Comparison of ENCODE assay signal across 31 mouse cellular contexts in genomic region chr10:86132420-86132956, GRCm38 (mm10).
DNase-seq lines count a peak whose midpoint lies in the region; ATAC-seq and TF ChIP-seq lines count a peak whose summit lies in the region.
"Had no signal": no experiment of that assay in that cellular context is flagged by ENCODE, and none has a peak within 500 bp of the region (broad histone marks: within the 10 kb centered on the region; RNA-seq: fewer than 3 reads in every experiment).

No protein-coding gene starts in this region.

- DNase-seq in adrenal gland, adult 2 months = peak; percentile 21
- DNase-seq in adrenal gland, postnatal 25 days = no peak
- DNase-seq in heart, adult 11 months = peak; percentile 54
- no peak for DNase-seq in heart, adult 18-20 months
- peak; percentile 5 for DNase-seq in kidney, postnatal 10 days
- no peak for DNase-seq in kidney, adult 9 months
- DNase-seq: adrenal gland, adult 8-10 months; cerebellum, adult 11 months; cerebellum, adult 2 months; cerebellum, adult 9-11 months; cerebellum, postnatal 25 days; forebrain, postnatal 0 days; gastrocnemius, adult 2 months; gastrocnemius, postnatal 14 days; heart, postnatal 10 days; heart, postnatal 36 days had no signal

- no peaks in the 10 kb centered on the region for H3K79me2 ChIP-seq in C2C12 (ENCODE audit: control insufficient read depth, insufficient read depth)

- H3K79me3 ChIP-seq in C2C12 (ENCODE audit: low read depth) = no peaks in the 10 kb centered on the region

- no peaks in the 10 kb centered on the region for H3K27me3 ChIP-seq in C2C12 (ENCODE audit: control insufficient read depth, insufficient read depth, insufficient read length)
- H3K27me3 ChIP-seq: CH12.LX; embryonic facial prominence, embryonic 12.5 days; embryonic facial prominence, embryonic 15.5 days; hindbrain, embryonic 13.5 days; Patski had no signal

- no peak overlapping the region for H3K4me3 ChIP-seq in C2C12 (ENCODE audit: insufficient read depth, poor library complexity, severe bottlenecking)
- H3K4me3 ChIP-seq: embryonic facial prominence, embryonic 12.5 days; embryonic facial prominence, embryonic 15.5 days; gastrocnemius, adult 2 months; heart, embryonic 12.5 days; heart, embryonic 15.5 days; hindbrain, embryonic 10.5 days; hindbrain, embryonic 13.5 days had no signal

- no peak for ATAC-seq in granulocyte monocyte progenitor cell, adult 5-6 weeks (replicated peaks; ENCODE audit: poor library complexity, severe bottlenecking)
- ATAC-seq: forebrain, embryonic 14.5 days; forebrain, postnatal 0 days; hindbrain, postnatal 0 days; inflammation-experienced regulatory T-cells, adult 6 months; intestine, embryonic 16.5 days; Patski had no signal

- no peak overlapping the region for H3ac ChIP-seq in C2C12 (ENCODE audit: control insufficient read depth, insufficient read length, low read depth)

- no peaks in the 10 kb centered on the region for H3K36me3 ChIP-seq in C2C12 (ENCODE audit: control insufficient read depth, insufficient read depth)
- H3K36me3 ChIP-seq: embryonic facial prominence, embryonic 12.5 days; embryonic facial prominence, embryonic 15.5 days; G1E; heart, embryonic 12.5 days; heart, embryonic 15.5 days; hindbrain, embryonic 10.5 days; hindbrain, embryonic 13.5 days had no signal

- TF ChIP-seq CTCF in C2C12 (IDR thresholded peaks at IDR 0.05; ENCODE audit: control insufficient read depth, insufficient read depth, insufficient read length) = no peak

TF ChIP-seq in C2C12, 6 proteins besides CTCF, POLR2A, EP300 and RAD21:
- TF ChIP-seq MYOD1 (IDR thresholded peaks at IDR 0.05; ENCODE audit: control insufficient read depth, insufficient read length, low read depth) = peak; percentile 55
- no peak for TF ChIP-seq CEBPB (IDR thresholded peaks at IDR 0.05; ENCODE audit: low read depth)
- peak; percentile 40 for TF ChIP-seq USF1 (IDR thresholded peaks at IDR 0.05; ENCODE audit: low read depth)
- TF ChIP-seq MAX (IDR thresholded peaks at IDR 0.05) = no peak

Comparison
In these comparisons a context has a peak if more than half of its experiments do, and no peak if none do; other contexts are left out.
1. DNase-seq: peak in adrenal gland, adult 2 months (single experiment), heart, adult 11 months (single experiment) and kidney, postnatal 10 days (single experiment); none in adrenal gland, postnatal 25 days (single experiment), heart, adult 18-20 months (0 of 2) and kidney, adult 9 months (single experiment).